Mouse (Mus musculus): ENCODE data around the gene Rgs10.
A peak's percentile ranks its signal among the peaks of the same experiment; 100 is the strongest.

The Rgs10 gene

GRCm38 (mm10) chr7:128374156-128374555 is 44.4 kb downstream of the Rgs10 start:
- DNase-seq (ENCODE audit: low spot score in 2 of 2): no peak

GRCm38 (mm10) chr7:128373751-128374150 is 44.8 kb downstream of the Rgs10 start:
- no peak for DNase-seq (ENCODE audit: low spot score in 2 of 2)

- no peak for DNase-seq (ENCODE audit: low spot score in 2 of 2)
Observed at GRCm38 (mm10) chr7:128372331-128372730, 46.2 kb downstream of the Rgs10 start.

- no peak for DNase-seq (ENCODE audit: low spot score in 2 of 2)
Observed at GRCm38 (mm10) chr7:128369366-128369765, 49.2 kb downstream of the Rgs10 start.

GRCm38 (mm10) chr7:128368828-128369227 is 49.7 kb downstream of the Rgs10 start:
- DNase-seq (ENCODE audit: low spot score in 2 of 2): no peak

- DNase-seq (ENCODE audit: low spot score in 2 of 2): no peak
Observed at GRCm38 (mm10) chr7:128366654-128367053, 51.9 kb downstream of the Rgs10 start.

GRCm38 (mm10) chr7:128365096-128365715 is 53.4 kb downstream of the Rgs10 start:
- no peak for DNase-seq (ENCODE audit: low spot score in 2 of 2)

GRCm38 (mm10) chr7:128364526-128364925 is 54.0 kb downstream of the Rgs10 start:
- DNase-seq (ENCODE audit: low spot score in 2 of 2): no peak

- peak in 1 of 2 experiments; percentile 53 for DNase-seq (ENCODE audit: low spot score in 2 of 2)
Observed at GRCm38 (mm10) chr7:128363806-128364205, 54.8 kb downstream of the Rgs10 start.

GRCm38 (mm10) chr7:128362916-128363315 is 55.6 kb downstream of the Rgs10 start:
- no peak for DNase-seq (ENCODE audit: low spot score in 2 of 2)

GRCm38 (mm10) chr7:128359741-128360140 is 58.8 kb downstream of the Rgs10 start:
- DNase-seq (ENCODE audit: low spot score in 2 of 2): no peak

- DNase-seq (ENCODE audit: low spot score in 2 of 2): no peak
Observed at GRCm38 (mm10) chr7:128359164-128359563, 59.4 kb downstream of the Rgs10 start.

- DNase-seq (ENCODE audit: low spot score in 2 of 2): no peak
Observed at GRCm38 (mm10) chr7:128358741-128359140, 59.8 kb downstream of the Rgs10 start.

GRCm38 (mm10) chr7:128356868-128357755 is 61.4 kb downstream of the Rgs10 start:
- no peak for DNase-seq (ENCODE audit: low spot score in 2 of 2)

- DNase-seq (ENCODE audit: low spot score in 2 of 2): no peak
Observed at GRCm38 (mm10) chr7:128355463-128355862, 63.1 kb downstream of the Rgs10 start.

GRCm38 (mm10) chr7:128352721-128353120 is 65.8 kb downstream of the Rgs10 start:
- DNase-seq (ENCODE audit: low spot score in 2 of 2): no peak

- no peak for DNase-seq (ENCODE audit: low spot score in 2 of 2)
Observed at GRCm38 (mm10) chr7:128351176-128351575, 67.4 kb downstream of the Rgs10 start.

GRCm38 (mm10) chr7:128350316-128350715 is 68.2 kb downstream of the Rgs10 start:
- DNase-seq (ENCODE audit: low spot score in 2 of 2): no peak

- no peak for DNase-seq (ENCODE audit: low spot score in 2 of 2)
Observed at GRCm38 (mm10) chr7:128349751-128350150, 68.8 kb downstream of the Rgs10 start.

- no peak for DNase-seq (ENCODE audit: low spot score in 2 of 2)
Observed at GRCm38 (mm10) chr7:128348608-128349007, 70.0 kb downstream of the Rgs10 start.

GRCm38 (mm10) chr7:128346991-128347390 is 71.6 kb downstream of the Rgs10 start:
- DNase-seq (ENCODE audit: low spot score in 2 of 2): no peak

- no peak for DNase-seq (ENCODE audit: low spot score in 2 of 2)
Observed at GRCm38 (mm10) chr7:128346522-128346921, 72.0 kb downstream of the Rgs10 start.

- no peak for DNase-seq (ENCODE audit: low spot score in 2 of 2)
Observed at GRCm38 (mm10) chr7:128345691-128346090, 72.9 kb downstream of the Rgs10 start.

All from urinary bladder, postnatal 36 days (tissue).